In genomic region chr5:131812483-131813063, GRCm38 (mm10) we compare ENCODE assay signal across 19 mouse cellular contexts.
DNase-seq lines count a peak whose midpoint lies in the region; ATAC-seq lines count a peak whose summit lies in the region.
"Had no signal": no experiment of that assay in that cellular context is flagged by ENCODE, and none has a peak within 500 bp of the region (broad histone marks: within the 10 kb centered on the region; RNA-seq: fewer than 3 reads in every experiment).

No protein-coding gene starts in this region.

- peaks cover 27% of the 10 kb centered on the region for H3K4me1 ChIP-seq in embryonic facial prominence, embryonic 15.5 days
- H3K4me1 ChIP-seq in stomach, embryonic 15.5 days = peaks cover 16% of the 10 kb centered on the region; the same call in 1 of the 2 replicates

- H3K9me3 ChIP-seq in embryonic facial prominence, embryonic 15.5 days (replicated peaks) = no peaks in the 10 kb centered on the region
- H3K9me3 ChIP-seq in stomach, embryonic 15.5 days = no peaks in the 10 kb centered on the region
- H3K9me3 ChIP-seq: liver, embryonic 12.5 days; midbrain, embryonic 12.5 days had no signal

- H3K27ac ChIP-seq in embryonic facial prominence, embryonic 15.5 days (replicated peaks) = peak overlapping the region; percentile 0; the same call in 1 of the 2 replicates
- H3K27ac ChIP-seq in stomach, embryonic 15.5 days = 0 out of 2 replicates have a peak overlapping the region, but pooled peaks have one; percentile 16
- H3K27ac ChIP-seq: kidney, postnatal 0 days; midbrain, embryonic 12.5 days had no signal

- peak; percentile 92 for DNase-seq in heart, adult 11 months
- DNase-seq in heart, postnatal 14 days = no peak
- DNase-seq in left cerebral cortex, postnatal 25 days (ENCODE audit: low spot score in 2 of 2) = peak; percentile 40 to 61
- DNase-seq in left cerebral cortex, adult 11 months (ENCODE audit: low spot score) = no peak
- DNase-seq: adrenal gland, postnatal 14 days; embryo, embryonic 11 days; lung, embryonic 14.5 days; lung, postnatal 4 days had no signal

- H3K9ac ChIP-seq in embryonic facial prominence, embryonic 15.5 days = no peak overlapping the region
- no peak overlapping the region for H3K9ac ChIP-seq in stomach, embryonic 15.5 days
- H3K9ac ChIP-seq: liver, embryonic 12.5 days; lung, embryonic 14.5 days; midbrain, embryonic 12.5 days had no signal

- WGBS in embryonic facial prominence, embryonic 15.5 days = 49% methylated on average over 10 of the region's 10 CpGs
- WGBS in stomach, embryonic 15.5 days = 74% methylated on average over 10 of the region's 10 CpGs

- H3K36me3 ChIP-seq in embryonic facial prominence, embryonic 15.5 days = no peaks in the 10 kb centered on the region
- H3K36me3 ChIP-seq in stomach, embryonic 15.5 days = no peaks in the 10 kb centered on the region
- H3K36me3 ChIP-seq: liver, embryonic 12.5 days; midbrain, embryonic 12.5 days had no signal

- intact Hi-C loops in heart, postnatal 14 days (cut with DNase I) = loop anchor here (5.0 kb wide), 1 partner anchor 60 kb away; no protein-coding TSS in a partner anchor
- intact Hi-C loops in left cerebral cortex, postnatal 25 days (cut with DNase I) = loop anchor here (1.0 to 10.0 kb wide), 5 partner anchors 18 to 302 kb away; no protein-coding TSS in a partner anchor

- no peak overlapping the region for H3K4me2 ChIP-seq in embryonic facial prominence, embryonic 15.5 days (replicated peaks)
- H3K4me2 ChIP-seq in stomach, embryonic 15.5 days = no peak overlapping the region
- H3K4me2 ChIP-seq: liver, embryonic 12.5 days; lung, embryonic 14.5 days; midbrain, embryonic 12.5 days had no signal

- ATAC-seq in embryonic facial prominence, embryonic 15.5 days (ENCODE audit: insufficient number of reproducible peaks, low FRiP score, low TSS enrichment, low read depth) = no peak
- no peak for ATAC-seq in stomach, embryonic 15.5 days (ENCODE audit: insufficient read depth, low FRiP score, low read depth)
- ATAC-seq in megakaryocyte-erythroid progenitor cell, adult 5-6 weeks (replicated peaks; ENCODE audit: low FRiP score, low TSS enrichment, poor library complexity, severe bottlenecking) = no peak
- ATAC-seq: activated CD4-positive, CD25-positive, alpha-beta regulatory T cell, adult 4 months; hindbrain, embryonic 16.5 days; intestine, postnatal 0 days; liver, embryonic 12.5 days; Patski had no signal

- no peaks in the 10 kb centered on the region for H3K27me3 ChIP-seq in embryonic facial prominence, embryonic 15.5 days
- no peaks in the 10 kb centered on the region for H3K27me3 ChIP-seq in stomach, embryonic 15.5 days (replicated peaks)
- H3K27me3 ChIP-seq: liver, embryonic 12.5 days; midbrain, embryonic 12.5 days; Patski had no signal

- no peak overlapping the region for H3K4me3 ChIP-seq in embryonic facial prominence, embryonic 15.5 days (replicated peaks)
- no peak overlapping the region for H3K4me3 ChIP-seq in stomach, embryonic 15.5 days (replicated peaks)
- H3K4me3 ChIP-seq: erythroblast, embryonic 14.5 days; liver, embryonic 12.5 days; midbrain, embryonic 12.5 days had no signal

Comparison
In these comparisons a context has a peak if more than half of its experiments do, and no peak if none do; other contexts are left out.
1. DNase-seq: peak in heart, adult 11 months (single experiment) and left cerebral cortex, postnatal 25 days (2 of 2); none in heart, postnatal 14 days (0 of 2) and left cerebral cortex, adult 11 months (single experiment).